Mouse (Mus musculus) mesoderm, embryonic 11.5 days (tissue): Measurements from ENCODE around the gene Hspa1b.
"Not testable (repeated sequence)": the region's sequence is repeated elsewhere in the genome, so short reads cannot be mapped to it uniquely, and the experiment has no call there.

ENCODE experiments used
- DNase-seq: peaks from one replicate; pipeline ENCODE4 v3.0.0-alpha.2; 2012; ENCODE audit warnings: low read depth, low spot score

Gene Hspa1b

GRCm38 (mm10) chr17:34954831-34955230, 4.2 kb downstream of the Hspa1b start:
- no peak for DNase-seq

- DNase-seq = no peak
Measured at GRCm38 (mm10) chr17:34953904-34954303, 5.1 kb downstream of the Hspa1b start.

DNA sequence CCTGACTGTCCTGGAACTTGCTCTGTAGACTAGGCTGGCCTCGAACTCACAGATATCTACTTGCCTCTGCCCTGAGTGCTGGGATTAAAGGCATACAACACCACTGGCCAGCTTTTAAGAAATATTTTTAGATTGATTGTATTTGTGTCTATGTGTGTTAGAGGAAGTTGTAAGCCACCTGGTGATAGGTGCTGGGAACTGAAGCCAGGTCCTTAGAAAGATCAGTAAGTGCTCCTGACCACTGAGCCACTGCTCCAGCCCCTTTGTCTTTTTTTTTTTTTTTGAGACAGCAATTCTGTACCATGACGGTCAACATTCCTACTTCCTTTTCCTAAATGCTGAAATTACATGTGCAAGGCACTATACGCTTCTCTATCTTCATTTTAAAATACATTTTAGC, 5.8 kb downstream of the Hspa1b start:
- no peak for DNase-seq

- DNase-seq = peak; percentile 89
Measured at GRCm38 (mm10) chr17:34952378-34953040, 6.5 kb downstream of the Hspa1b start.

DNA sequence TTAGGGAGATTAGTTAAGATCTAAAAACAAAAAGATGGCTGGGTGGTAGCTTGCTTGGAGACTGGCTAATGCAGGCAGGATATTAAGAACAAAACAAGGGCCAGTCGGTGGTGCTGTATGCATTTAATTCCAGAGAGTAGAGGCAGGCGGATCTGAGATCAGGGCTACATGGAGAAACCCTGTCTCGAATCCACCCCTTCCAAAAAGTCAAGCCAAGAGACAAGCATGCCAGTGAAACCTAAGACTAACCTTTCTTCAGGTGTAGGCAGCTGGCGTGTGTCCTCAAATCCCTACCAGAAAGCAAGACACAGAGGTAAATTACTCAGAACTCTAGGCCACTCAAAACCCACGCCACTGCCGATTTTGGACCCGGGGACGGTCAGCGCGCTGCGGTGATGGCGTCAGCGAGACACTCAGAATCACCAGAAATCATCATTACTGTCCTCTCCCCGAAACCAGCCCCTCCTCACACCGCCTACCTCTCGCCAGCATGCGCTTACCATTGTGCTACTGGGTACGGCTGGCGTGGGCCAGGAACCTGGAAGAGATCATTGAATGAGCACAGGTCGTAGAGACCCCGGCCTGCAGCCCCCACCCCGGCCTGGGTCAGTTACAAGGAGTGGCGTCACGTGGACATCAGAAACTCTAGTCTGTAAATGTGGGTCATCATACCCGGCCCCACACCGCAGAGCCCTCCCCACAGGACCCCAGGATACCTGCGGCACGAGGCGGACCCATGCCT, 7.2 kb downstream of the Hspa1b start:
- DNase-seq = no peak

- DNase-seq = no peak
Measured at GRCm38 (mm10) chr17:34950514-34951455, 8.3 kb downstream of the Hspa1b start.

GRCm38 (mm10) chr17:34949553-34949969, 9.5 kb downstream of the Hspa1b start:
- DNase-seq = no peak

DNA sequence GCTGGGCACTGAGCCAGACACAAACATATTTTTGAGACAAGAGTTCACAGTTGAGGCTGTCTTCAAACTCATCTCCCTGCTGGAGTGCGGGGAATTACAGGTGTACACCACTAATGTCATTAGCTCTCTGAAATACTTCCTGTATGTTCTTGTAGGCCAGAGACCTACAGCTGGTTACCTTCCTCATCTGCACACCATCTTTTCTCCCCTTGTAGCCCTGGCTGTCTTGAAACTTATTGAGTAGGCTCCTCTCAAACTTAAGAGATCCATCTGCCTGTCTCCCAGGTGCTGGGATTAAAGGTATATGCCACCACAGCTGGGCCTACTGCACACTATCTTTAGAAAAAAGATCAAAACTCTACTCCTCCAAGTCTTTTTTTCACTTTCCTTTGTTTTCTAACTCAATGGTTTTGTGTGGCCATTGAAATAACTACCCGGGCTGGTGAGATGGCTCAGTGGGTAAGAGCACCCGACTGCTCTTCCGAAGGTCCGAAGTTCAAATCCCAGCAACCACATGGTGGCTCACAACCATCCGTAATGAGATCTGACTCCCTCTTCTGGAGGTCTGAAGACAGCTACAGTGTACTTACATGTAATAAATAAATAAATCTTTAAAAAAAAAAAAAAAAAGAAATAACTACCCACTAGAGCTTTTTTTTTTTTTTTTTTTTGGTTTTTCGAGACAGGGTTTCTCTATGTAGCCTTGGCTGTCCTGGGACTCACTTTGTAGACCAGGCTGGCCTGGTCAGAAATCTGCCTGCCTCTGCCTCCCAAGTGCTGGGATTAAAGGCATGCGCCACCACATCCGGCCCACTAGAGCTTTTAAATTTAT, 10.1 kb downstream of the Hspa1b start:
- not testable (repeated sequence) for DNase-seq

GRCm38 (mm10) chr17:34947606-34948005, 11.4 kb downstream of the Hspa1b start:
- DNase-seq = no peak

DNA sequence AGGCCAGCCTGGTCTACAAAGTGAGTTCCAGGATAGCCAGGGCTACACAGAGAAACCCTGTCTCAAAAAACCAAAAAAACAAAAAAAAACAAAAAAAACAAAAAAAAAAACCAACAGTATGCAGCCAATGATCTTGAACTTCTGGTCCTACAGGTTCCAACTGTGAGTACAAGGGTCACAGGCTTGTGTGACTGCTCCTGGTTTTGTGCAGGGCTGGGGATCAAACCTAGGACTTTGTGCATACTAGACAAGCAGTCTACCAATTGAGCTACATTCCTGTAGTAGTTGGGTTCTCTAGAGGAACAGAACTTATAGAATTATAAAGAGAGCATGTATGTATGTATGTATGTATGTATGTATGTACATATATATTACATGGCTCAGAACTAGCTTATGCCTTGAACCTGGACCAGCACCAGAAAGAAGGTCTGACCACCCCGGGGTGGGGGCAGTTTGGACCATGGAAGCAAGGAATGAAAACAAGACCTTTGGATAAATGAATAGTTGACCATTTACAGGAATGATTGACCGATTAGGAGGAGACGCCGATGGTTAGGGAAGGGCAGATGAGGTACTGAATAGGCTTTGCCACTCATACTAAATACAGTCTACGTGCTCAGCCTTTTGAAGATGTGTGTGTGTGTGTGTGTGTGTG, 12.4 kb downstream of the Hspa1b start:
- no peak for DNase-seq

GRCm38 (mm10) chr17:34944362-34944761, 14.7 kb downstream of the Hspa1b start:
- no peak for DNase-seq

DNA sequence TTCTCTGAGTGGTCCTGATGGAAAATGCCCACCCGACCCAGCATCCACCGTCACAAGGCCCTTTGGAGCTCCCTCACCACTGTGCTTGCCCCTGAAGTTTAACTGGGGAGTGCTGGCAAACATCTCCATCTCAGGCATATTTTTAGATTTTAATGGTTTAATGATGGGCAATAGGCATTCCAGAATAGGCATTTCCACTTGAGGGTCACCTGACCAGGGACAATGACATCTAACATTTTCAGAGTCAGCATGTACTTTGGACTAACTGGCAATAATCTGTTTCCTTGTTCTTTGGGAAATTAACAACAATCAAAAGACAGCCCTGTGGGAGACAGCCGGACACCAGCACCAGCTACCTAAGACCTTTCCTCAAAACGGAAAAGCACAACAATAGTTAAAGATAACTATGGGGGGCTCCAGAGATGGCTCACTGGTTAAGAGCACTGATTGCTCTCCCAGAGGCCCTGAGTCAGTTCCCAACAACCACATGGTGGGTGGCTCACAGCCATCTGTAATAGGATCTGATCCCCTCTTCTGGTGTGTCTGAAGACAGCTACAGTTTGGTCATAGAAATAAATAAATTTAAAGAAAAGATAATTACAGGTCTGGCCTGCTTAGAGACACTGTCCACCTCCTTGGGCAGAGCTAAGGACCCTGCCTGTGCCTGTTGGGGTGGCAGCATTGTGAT, 15.8 kb downstream of the Hspa1b start:
- DNase-seq = no peak

GRCm38 (mm10) chr17:34941344-34942041, 17.5 kb downstream of the Hspa1b start:
- DNase-seq = no peak

DNA sequence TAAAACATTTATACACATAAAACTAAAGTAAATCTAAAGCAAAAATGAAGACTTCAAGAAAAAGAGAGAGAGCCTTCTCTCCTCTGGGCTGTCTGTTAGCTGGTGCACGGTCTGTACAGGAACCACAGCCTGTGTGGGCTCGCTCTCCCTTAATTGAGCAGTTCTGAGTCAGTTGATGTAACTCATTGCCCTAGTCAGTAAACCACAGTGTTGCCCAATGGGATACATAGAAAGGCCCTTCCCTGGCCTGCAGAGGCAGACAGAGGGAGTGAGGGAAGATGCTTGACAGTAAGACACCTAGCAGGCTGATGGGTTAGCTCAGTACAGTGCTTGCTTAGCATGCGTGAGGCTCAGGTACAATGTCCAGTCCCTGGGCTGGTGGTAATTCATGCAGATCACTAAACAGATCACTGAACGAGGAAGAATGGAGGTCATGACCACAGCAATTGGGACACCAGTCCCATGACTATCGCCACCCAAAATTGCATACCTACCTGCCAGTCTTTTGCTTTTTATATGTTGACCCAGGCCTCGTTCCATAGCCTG, 21.0 kb downstream of the Hspa1b start:
- no peak for DNase-seq

DNA sequence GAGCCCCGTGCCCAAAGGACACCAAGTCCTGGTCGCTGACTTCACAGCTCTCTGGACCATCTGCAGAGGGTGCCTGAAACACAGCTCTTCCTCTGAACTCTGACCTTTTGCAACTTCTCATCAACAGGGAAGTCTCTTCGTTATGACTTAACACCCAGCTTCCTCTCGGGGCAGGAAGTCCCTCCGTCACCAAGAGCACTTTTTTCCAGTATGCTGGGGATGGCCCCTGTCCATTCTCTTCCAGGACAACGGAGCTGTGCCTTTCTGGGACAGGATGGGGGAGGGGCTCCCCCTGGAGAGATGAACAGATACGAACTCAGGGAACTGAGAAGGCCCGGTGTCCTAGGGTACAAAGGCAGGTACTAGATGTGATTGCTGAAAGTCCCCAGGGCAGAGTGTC, 24.2 kb downstream of the Hspa1b start:
- DNase-seq = no peak

- no peak for DNase-seq
Measured at GRCm38 (mm10) chr17:34934031-34934430, 25.0 kb downstream of the Hspa1b start.

GRCm38 (mm10) chr17:34932287-34932686, 26.8 kb downstream of the Hspa1b start:
- no peak for DNase-seq

- no peak for DNase-seq
Measured at GRCm38 (mm10) chr17:34931735-34932098, 27.3 kb downstream of the Hspa1b start.

GRCm38 (mm10) chr17:34931061-34931734, 27.8 kb downstream of the Hspa1b start, which contains the start of gene Neu1:
Gene Neu1, plus strand, starts transcription at chr17:34931253.
- peak; percentile 97 for DNase-seq
